Mouse (Mus musculus) megakaryocyte, embryonic 14.5 days (primary cell): ENCODE results near the gene Rpl27a. TPM values are rescaled to one million over a fixed set of nuclear protein-coding genes. Genes with fewer than 3 reads are reported as not detected.

ENCODE experiments used
- H3K27me3 ChIP-seq: replicated peaks from 2 replicates; pipeline ENCODE3; 2012; ENCODE audit warnings: inconsistent platforms
- H3K36me3 ChIP-seq: replicated peaks from 2 replicates; pipeline ENCODE3; 2012; ENCODE audit warnings: low read length, inconsistent platforms, mixed read lengths
- H3K4me1 ChIP-seq: 2 replicates; pipeline ENCODE4 v1.6.1; 2012; ENCODE audit warnings: inconsistent platforms
- H3K4me3 ChIP-seq: replicated peaks from 2 replicates; pipeline ENCODE3; 2012; ENCODE audit warnings: moderate library complexity, mild to moderate bottlenecking, inconsistent platforms
- H3K9me3 ChIP-seq: 2 replicates; pipeline ENCODE4 v1.6.1; 2012; ENCODE audit warnings: inconsistent platforms
- FLI1 ChIP-seq: IDR thresholded peaks from 2 replicates; pipeline ENCODE4 v1.6.1; 2012; ENCODE audit warnings: low read length, inconsistent platforms, mixed read lengths
- GATA1 ChIP-seq: IDR thresholded peaks from 3 replicates; pipeline ENCODE4 v1.6.1; 2012; ENCODE audit warnings: mixed read lengths, low read length, inconsistent platforms, borderline replicate concordance
- polyA plus RNA-seq: library from polyadenylated mRNA; stranded (reverse); fragments of >175 nt; gene quantifications from 2 replicates; pipeline ENCODE4 v1.2.3, GENCODE M21; 2012; ENCODE audit warnings: low replicate concordance; ENCODE audit not compliant: insufficient read depth

The Rpl27a gene
- 2,127 and 9,018 TPM in 2 replicates for polyA plus RNA-seq

DNA sequence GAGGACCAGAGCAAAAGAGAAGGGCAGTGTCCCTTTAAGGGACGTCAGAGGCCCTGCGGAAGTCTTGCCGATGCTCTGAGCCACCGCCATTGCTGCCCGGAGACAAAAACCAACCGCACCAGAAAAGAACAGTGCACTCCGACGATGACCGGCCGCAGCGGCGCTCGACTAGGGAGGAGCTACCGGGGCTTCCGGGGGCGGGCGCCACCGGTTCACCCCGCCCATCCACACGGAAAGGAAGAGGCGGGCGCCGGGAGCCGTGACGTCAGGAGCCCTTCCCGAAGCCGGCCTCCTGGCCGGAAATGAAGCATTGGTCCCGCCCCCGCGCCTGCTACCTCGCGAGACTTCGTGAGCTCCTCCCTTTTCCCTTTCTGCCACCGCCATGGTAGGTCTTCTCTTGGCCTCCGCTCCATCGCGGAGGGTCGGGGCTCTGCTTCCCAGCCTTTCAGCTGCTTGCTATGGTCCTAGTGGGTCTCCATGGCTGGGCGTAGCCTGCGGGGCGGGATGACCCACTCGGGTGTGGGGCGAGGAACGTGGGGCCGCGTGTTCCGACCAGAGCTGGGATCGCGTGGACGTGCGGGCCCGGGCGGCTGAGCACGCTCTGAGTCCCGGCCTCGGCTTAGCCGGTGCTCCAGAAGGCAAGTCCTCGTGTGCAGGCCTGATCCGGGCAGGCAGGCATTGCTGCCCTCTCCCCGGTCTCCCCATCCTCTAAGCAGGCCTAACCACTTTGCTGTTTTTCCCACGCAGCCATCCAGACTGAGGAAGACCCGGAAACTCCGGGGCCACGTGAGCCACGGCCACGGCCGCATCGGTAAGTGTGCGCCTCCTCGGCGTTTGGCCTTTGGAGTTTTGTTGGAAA, at the start of gene Rpl27a:
Rpl27a (plus strand) TSS at position 310 of the 859 bp plus-strand sequence.
- peaks cover 62% of the 10 kb centered on the region for H3K4me1 ChIP-seq
- peak; percentile 75 for TF ChIP-seq FLI1
- TF ChIP-seq GATA1 = no peak
- H3K4me3 ChIP-seq = peak within 1 kb of the TSS; percentile 99
- H3K27me3 ChIP-seq = no peaks in the 10 kb centered on the region
- H3K36me3 ChIP-seq = peaks cover 42% of the 10 kb centered on the region
- no peaks in the 10 kb centered on the region for H3K9me3 ChIP-seq

- H3K4me3 ChIP-seq = no peak overlapping the region
- no peaks in the 10 kb centered on the region for H3K36me3 ChIP-seq
- peaks cover 18% of the 10 kb centered on the region for H3K27me3 ChIP-seq
- H3K4me1 ChIP-seq = no peaks in the 10 kb centered on the region
- no peak for TF ChIP-seq GATA1
- TF ChIP-seq FLI1 = no peak
- no peaks in the 10 kb centered on the region for H3K9me3 ChIP-seq
Observed at GRCm38 (mm10) chr7:109470700-109471099, 48.2 kb upstream of the Rpl27a start.

DNA sequence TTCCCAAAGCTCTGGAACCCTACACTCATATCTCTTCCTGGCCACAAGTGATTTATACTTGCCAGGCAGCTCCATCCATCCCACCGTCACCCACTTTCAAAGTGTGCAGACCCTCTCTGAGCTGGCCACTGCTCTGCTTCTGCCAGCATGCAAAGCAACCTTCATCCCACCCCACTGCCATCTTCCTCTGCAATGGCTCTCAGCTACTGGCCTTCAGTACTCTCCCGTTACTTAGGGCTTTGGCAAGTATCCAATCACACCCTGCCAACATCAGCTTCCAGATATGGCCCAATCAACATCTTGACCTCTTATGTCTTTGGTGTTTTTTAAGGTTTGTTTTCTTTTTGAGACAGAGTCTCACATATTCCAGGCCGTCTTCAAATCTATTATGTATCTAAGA, 41.0 kb upstream of the Rpl27a start:
- H3K4me1 ChIP-seq = no peaks in the 10 kb centered on the region
- TF ChIP-seq GATA1 = no peak
- no peak for TF ChIP-seq FLI1
- peaks cover 13% of the 10 kb centered on the region for H3K27me3 ChIP-seq
- H3K4me3 ChIP-seq = no peak overlapping the region
- H3K36me3 ChIP-seq = no peaks in the 10 kb centered on the region
- no peaks in the 10 kb centered on the region for H3K9me3 ChIP-seq

GRCm38 (mm10) chr7:109480765-109481197, 38.2 kb upstream of the Rpl27a start:
- peaks cover 23% of the 10 kb centered on the region for H3K27me3 ChIP-seq
- H3K4me3 ChIP-seq = no peak overlapping the region
- no peak for TF ChIP-seq GATA1
- no peak for TF ChIP-seq FLI1

GRCm38 (mm10) chr7:109484221-109484620, 34.7 kb upstream of the Rpl27a start:
- no peak for TF ChIP-seq FLI1
- TF ChIP-seq GATA1 = no peak
- no peaks in the 10 kb centered on the region for H3K36me3 ChIP-seq
- H3K4me3 ChIP-seq = no peak overlapping the region
- no peaks in the 10 kb centered on the region for H3K9me3 ChIP-seq
- no peaks in the 10 kb centered on the region; the same call in 1 of the 2 replicates for H3K4me1 ChIP-seq
- H3K27me3 ChIP-seq = peaks cover 22% of the 10 kb centered on the region

More at GRCm38 (mm10) chr7:109480765-109481197, 38.2 kb upstream of the Rpl27a start:
- Histone ChIP-seq H3K9me3 (no peaks in the 10 kb centered on the region), H3K4me1 (no peaks in the 10 kb centered on the region; the same call in 1 of the 2 replicates), H3K36me3 (no peaks in the 10 kb centered on the region)

DNA sequence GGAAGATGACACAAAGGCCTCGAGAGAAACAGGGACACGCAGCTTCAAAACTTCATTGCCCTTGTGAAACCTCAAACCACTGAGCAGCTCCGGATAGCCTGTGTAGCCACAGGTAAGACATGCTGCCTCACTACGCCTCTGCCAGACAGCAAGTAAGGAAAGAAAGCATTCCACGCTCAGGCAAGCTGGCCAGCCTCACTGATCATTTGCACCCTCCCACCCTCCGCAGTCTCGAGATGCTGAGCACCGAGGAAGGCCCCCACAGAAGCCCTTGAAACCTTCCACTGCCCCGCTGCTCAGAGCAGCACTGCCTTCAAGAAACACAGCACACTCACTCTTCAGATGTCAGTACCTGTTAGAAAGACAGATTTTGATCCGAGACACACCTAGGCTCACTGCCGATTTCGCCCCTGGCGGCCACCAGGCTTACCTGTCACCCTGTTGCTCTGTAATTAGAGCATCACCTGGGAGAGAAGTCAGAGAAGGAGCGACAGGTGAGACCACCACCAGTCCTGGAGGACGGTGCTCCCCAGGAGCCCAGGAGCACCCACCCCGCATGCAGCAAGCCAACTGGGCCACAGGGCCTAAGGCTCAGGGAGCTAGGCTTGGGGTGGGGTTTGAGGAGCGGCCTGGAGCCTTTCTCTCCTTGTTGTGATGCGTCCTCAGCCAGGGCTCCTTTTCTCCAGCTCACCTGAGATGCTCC, 26.2 kb upstream of the Rpl27a start:
- no peaks in the 10 kb centered on the region for H3K4me1 ChIP-seq
- TF ChIP-seq FLI1 (no peak), GATA1 (no peak)
- no peak overlapping the region for H3K4me3 ChIP-seq
- no peaks in the 10 kb centered on the region for H3K9me3 ChIP-seq
- H3K27me3 ChIP-seq = peaks cover 37% of the 10 kb centered on the region
- no peaks in the 10 kb centered on the region for H3K36me3 ChIP-seq

GRCm38 (mm10) chr7:109493319-109494316, 25.3 kb upstream of the Rpl27a start:
- Histone ChIP-seq H3K9me3 (no peaks in the 10 kb centered on the region), H3K4me3 (no peak overlapping the region), H3K27me3 (peaks cover 38% of the 10 kb centered on the region), H3K4me1 (no peaks in the 10 kb centered on the region), H3K36me3 (no peaks in the 10 kb centered on the region)
- no peak for TF ChIP-seq FLI1
- TF ChIP-seq GATA1 = no peak

DNA sequence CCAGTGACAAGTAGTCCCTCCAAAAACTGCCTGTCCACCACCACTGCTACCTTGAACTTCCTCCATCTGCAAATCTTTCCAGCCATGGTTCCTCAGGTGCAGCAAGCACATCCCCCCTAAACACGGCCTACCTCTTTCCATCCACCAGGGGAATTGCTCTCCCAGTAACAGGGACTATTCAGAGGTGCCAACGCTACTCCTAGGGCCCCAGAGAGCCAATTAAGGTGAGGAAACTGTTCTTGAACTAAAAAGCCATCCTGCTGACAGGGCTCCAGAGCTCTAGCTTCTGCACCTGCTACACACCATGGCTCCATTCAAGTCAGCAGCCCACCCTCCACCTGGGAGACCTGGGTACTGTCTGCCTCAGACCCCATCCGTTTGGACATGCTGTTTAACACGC, 21.4 kb upstream of the Rpl27a start:
- Histone ChIP-seq H3K9me3 (no peaks in the 10 kb centered on the region), H3K4me1 (no peaks in the 10 kb centered on the region), H3K4me3 (no peak overlapping the region), H3K36me3 (no peaks in the 10 kb centered on the region), H3K27me3 (peaks cover 25% of the 10 kb centered on the region)
- no peak for TF ChIP-seq GATA1
- TF ChIP-seq FLI1 = no peak

DNA sequence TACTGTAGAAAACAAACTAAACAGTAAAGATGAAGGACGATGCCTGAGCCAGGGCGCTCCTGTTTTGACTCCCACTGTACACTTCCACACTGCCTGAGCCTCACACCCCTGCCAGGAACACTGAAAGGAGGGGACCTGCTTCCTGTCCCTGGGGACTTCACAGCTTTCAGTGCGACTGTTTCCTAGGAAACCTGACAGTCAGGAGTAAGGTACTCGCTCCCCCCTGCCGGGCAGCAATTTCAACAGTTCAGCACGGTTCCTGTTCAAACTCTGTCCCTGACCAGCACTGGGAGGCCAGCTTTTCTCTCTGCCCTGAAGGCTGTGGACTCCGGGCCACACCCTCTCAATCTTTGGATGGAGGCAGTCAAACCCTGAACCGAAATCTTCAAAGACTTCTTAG, 11.8 kb upstream of the Rpl27a start:
- Histone ChIP-seq H3K4me1 (peaks cover 16% of the 10 kb centered on the region), H3K4me3 (no peak overlapping the region)
- TF ChIP-seq FLI1 = no peak
- TF ChIP-seq GATA1 = no peak

More for the DNA sequence above, 11.8 kb upstream of the Rpl27a start:
- Histone ChIP-seq H3K27me3 (peaks cover 7% of the 10 kb centered on the region), H3K36me3 (no peaks in the 10 kb centered on the region), H3K9me3 (no peaks in the 10 kb centered on the region)
